Mouse (Mus musculus): ENCODE results near the gene Eid2. TPM values are rescaled to one million over a fixed set of nuclear protein-coding genes. Genes with fewer than 3 reads are reported as not detected.

The Eid2 gene
- polyA plus RNA-seq, 1 experiment from 2014 or later, result 4.1 TPM

DNA sequence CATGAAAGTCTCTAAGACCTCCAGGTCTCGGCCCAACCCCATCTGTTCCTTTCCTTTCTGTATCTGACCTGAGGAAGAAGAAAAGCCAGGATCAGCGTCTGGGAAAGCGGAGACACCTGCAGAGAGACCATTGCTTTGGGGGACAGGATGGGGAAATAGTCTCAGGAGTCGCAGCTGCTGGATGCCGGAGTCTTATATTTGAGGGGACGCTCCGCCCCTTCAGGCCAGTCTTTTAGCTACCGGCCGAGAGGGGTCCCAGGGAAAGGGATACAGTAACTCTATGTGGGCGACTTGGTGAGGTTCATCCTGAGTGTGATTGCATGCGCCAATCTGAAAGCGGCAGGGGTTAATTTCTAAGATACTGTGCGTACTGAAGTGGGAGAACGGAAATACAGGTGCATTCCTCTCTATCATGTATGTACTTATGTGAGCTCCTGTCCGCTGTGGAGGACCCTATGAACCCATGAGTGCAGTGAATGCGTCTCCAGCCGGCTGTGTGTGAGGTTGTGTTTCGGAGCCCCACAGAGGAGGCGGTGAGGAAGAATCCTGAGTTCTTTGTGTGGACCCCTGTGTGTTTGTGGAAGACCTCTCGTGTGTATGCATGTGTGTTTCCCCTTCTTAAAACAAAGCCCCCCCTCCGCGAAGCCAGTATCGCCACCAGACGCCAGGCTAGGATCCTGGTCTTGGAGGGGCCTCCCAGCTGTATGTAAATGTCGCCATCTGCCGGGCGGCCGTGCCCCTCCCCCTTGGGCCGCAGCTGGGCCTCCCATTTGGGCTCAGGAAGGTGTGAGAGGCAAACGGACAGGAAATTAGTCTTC lies 34.1 kb downstream of the Eid2 start, which contains the start of gene Dll3:
Gene Dll3 (minus strand): TSS at position 623 of the 818 bp plus-strand sequence.
- peak; percentile 73; the same call in 1 of the 2 replicates for ATAC-seq (ENCODE audit: insufficient number of reproducible peaks, insufficient read depth, low FRiP score, low read depth)
- peak within 1 kb of the TSS; percentile 40 for H3K4me2 ChIP-seq (replicated peaks; ENCODE audit: low read depth, low read length)
- peaks cover 14% of the 10 kb centered on the region for H3K27me3 ChIP-seq (ENCODE audit: control insufficient read depth, insufficient read depth, low read length)
- no peaks in the 10 kb centered on the region for H3K9me3 ChIP-seq (ENCODE audit: control insufficient read depth, low read depth, low read length)
- H3K4me3 ChIP-seq (ENCODE audit: low read depth, low read length), result peak within 1 kb of the TSS; percentile 22
- H3K27ac ChIP-seq (ENCODE audit: low read length), result no peak within 1 kb of the TSS
- 2% methylated on average over 30 of the region's 30 CpGs for whole genome bisulfite sequencing
- no peak within 1 kb of the TSS; the same call in 1 of the 2 replicates for H3K9ac ChIP-seq (replicated peaks; ENCODE audit: low read depth, low read length)
- H3K36me3 ChIP-seq (ENCODE audit: control insufficient read depth, insufficient read depth, low read length), result peaks cover 16% of the 10 kb centered on the region
- peaks cover 6% of the 10 kb centered on the region for H3K4me1 ChIP-seq (ENCODE audit: control insufficient read depth, insufficient read depth, low read length)

DNA sequence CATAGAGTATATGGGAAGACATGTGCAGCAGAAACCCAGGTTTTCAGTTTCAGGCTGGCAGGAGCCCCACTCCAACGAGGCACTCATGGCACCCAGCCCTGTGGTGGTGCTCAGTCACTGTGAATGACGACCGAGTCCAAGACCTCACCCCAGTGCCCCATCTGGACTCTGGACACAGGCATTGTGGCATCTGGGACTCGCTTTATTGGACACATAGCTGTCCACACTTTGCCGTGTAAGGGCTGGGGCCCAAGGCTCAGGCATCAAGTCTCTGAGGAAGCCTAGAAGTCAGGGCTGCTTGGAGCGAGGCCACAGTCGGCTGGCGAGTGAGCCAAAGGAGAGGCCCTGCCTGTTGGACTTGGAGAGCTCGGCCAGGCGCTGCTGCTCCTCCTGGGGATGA lies 38.0 kb downstream of the Eid2 start:
- H3K4me2 ChIP-seq (replicated peaks; ENCODE audit: low read depth, low read length), result no peak overlapping the region
- H3K27me3 ChIP-seq (ENCODE audit: control insufficient read depth, insufficient read depth, low read length), result peaks cover 9% of the 10 kb centered on the region; the same call in 1 of the 2 replicates
- H3K9ac ChIP-seq (replicated peaks; ENCODE audit: low read depth, low read length), result no peak overlapping the region
- ATAC-seq (ENCODE audit: insufficient number of reproducible peaks, insufficient read depth, low FRiP score, low read depth), result no peak
- no peak overlapping the region for H3K27ac ChIP-seq (ENCODE audit: low read length)
- peaks cover 8% of the 10 kb centered on the region for H3K4me1 ChIP-seq (ENCODE audit: control insufficient read depth, insufficient read depth, low read length)
- peaks cover 48% of the 10 kb centered on the region for H3K36me3 ChIP-seq (ENCODE audit: control insufficient read depth, insufficient read depth, low read length)
- no peaks in the 10 kb centered on the region for H3K9me3 ChIP-seq (ENCODE audit: control insufficient read depth, low read depth, low read length)
- no peak overlapping the region for H3K4me3 ChIP-seq (ENCODE audit: low read depth, low read length)
- WGBS, result 93% methylated on average over 10 of the region's 10 CpGs

GRCm38 (mm10) chr7:28306216-28306615 lies 38.5 kb downstream of the Eid2 start:
- H3K36me3 ChIP-seq (ENCODE audit: control insufficient read depth, insufficient read depth, low read length), result peaks cover 48% of the 10 kb centered on the region
- H3K4me2 ChIP-seq (replicated peaks; ENCODE audit: low read depth, low read length), result no peak overlapping the region
- peaks cover 6% of the 10 kb centered on the region; the same call in 1 of the 2 replicates for H3K27me3 ChIP-seq (ENCODE audit: control insufficient read depth, insufficient read depth, low read length)
- no peak for ATAC-seq (ENCODE audit: insufficient number of reproducible peaks, insufficient read depth, low FRiP score, low read depth)
- no peak overlapping the region for H3K27ac ChIP-seq (ENCODE audit: low read length)
- peaks cover 14% of the 10 kb centered on the region for H3K4me1 ChIP-seq (ENCODE audit: control insufficient read depth, insufficient read depth, low read length)
- no peak overlapping the region for H3K4me3 ChIP-seq (ENCODE audit: low read depth, low read length)
- H3K9ac ChIP-seq (replicated peaks; ENCODE audit: low read depth, low read length), result no peak overlapping the region
- 90% methylated on average over 8 of the region's 8 CpGs for WGBS
- H3K9me3 ChIP-seq (ENCODE audit: control insufficient read depth, low read depth, low read length), result no peaks in the 10 kb centered on the region

- no peak for ATAC-seq (ENCODE audit: insufficient number of reproducible peaks, insufficient read depth, low FRiP score, low read depth)
- WGBS, result 56% methylated on average over 9 of the region's 9 CpGs
- Histone ChIP-seq H3K36me3 (ENCODE audit: control insufficient read depth, insufficient read depth, low read length) (peaks cover 54% of the 10 kb centered on the region), H3K4me3 (ENCODE audit: low read depth, low read length) (no peak overlapping the region), H3K9me3 (ENCODE audit: control insufficient read depth, low read depth, low read length) (no peaks in the 10 kb centered on the region), H3K4me1 (ENCODE audit: control insufficient read depth, insufficient read depth, low read length) (peaks cover 8% of the 10 kb centered on the region; the same call in 1 of the 2 replicates), H3K27me3 (ENCODE audit: control insufficient read depth, insufficient read depth, low read length) (no peaks in the 10 kb centered on the region), H3K9ac (replicated peaks; ENCODE audit: low read depth, low read length) (no peak overlapping the region), H3K4me2 (replicated peaks; ENCODE audit: low read depth, low read length) (no peak overlapping the region), H3K27ac (ENCODE audit: low read length) (no peak overlapping the region)
These were observed 42.1 kb downstream of the Eid2 start for GRCm38 (mm10) chr7:28309737-28310136.

- Histone ChIP-seq H3K27me3 (ENCODE audit: control insufficient read depth, insufficient read depth, low read length) (no peaks in the 10 kb centered on the region), H3K4me3 (ENCODE audit: low read depth, low read length) (peak overlapping the region; percentile 98), H3K9ac (replicated peaks; ENCODE audit: low read depth, low read length) (peak overlapping the region; percentile 90), H3K36me3 (ENCODE audit: control insufficient read depth, insufficient read depth, low read length) (peaks cover 59% of the 10 kb centered on the region), H3K4me1 (ENCODE audit: control insufficient read depth, insufficient read depth, low read length) (peaks cover 8% of the 10 kb centered on the region; the same call in 1 of the 2 replicates), H3K27ac (ENCODE audit: low read length) (peak overlapping the region; percentile 48), H3K9me3 (ENCODE audit: control insufficient read depth, low read depth, low read length) (no peaks in the 10 kb centered on the region), H3K4me2 (replicated peaks; ENCODE audit: low read depth, low read length) (peak overlapping the region; percentile 85)
- peak; percentile 51 for ATAC-seq (ENCODE audit: insufficient number of reproducible peaks, insufficient read depth, low FRiP score, low read depth)
- WGBS, result 10% methylated on average over 29 of the region's 35 CpGs
These were observed 43.7 kb downstream of the Eid2 start for GRCm38 (mm10) chr7:28311151-28311925.

GRCm38 (mm10) chr7:28311926-28312543 lies 44.4 kb downstream of the Eid2 start, which contains the start of gene Timm50:
Gene Timm50, minus strand, starts transcription at chr7:28312072.
- ATAC-seq (ENCODE audit: insufficient number of reproducible peaks, insufficient read depth, low FRiP score, low read depth), result peak; percentile 96
- Histone ChIP-seq H3K27ac (ENCODE audit: low read length) (peak within 1 kb of the TSS; percentile 48), H3K36me3 (ENCODE audit: control insufficient read depth, insufficient read depth, low read length) (peaks cover 59% of the 10 kb centered on the region)

GRCm38 (mm10) chr7:28318036-28318435 lies 50.4 kb downstream of the Eid2 start:
- WGBS, result 89% methylated on average over 3 of the region's 3 CpGs
- no peak for ATAC-seq (ENCODE audit: insufficient number of reproducible peaks, insufficient read depth, low FRiP score, low read depth)

More at GRCm38 (mm10) chr7:28311926-28312543, 44.4 kb downstream of the Eid2 start, which contains the start of gene Timm50:
- Histone ChIP-seq H3K4me1 (ENCODE audit: control insufficient read depth, insufficient read depth, low read length) (peaks cover 8% of the 10 kb centered on the region; the same call in 1 of the 2 replicates), H3K4me3 (ENCODE audit: low read depth, low read length) (peak within 1 kb of the TSS; percentile 98), H3K4me2 (replicated peaks; ENCODE audit: low read depth, low read length) (peak within 1 kb of the TSS; percentile 85), H3K9ac (replicated peaks; ENCODE audit: low read depth, low read length) (peak within 1 kb of the TSS; percentile 90), H3K27me3 (ENCODE audit: control insufficient read depth, insufficient read depth, low read length) (no peaks in the 10 kb centered on the region), H3K9me3 (ENCODE audit: control insufficient read depth, low read depth, low read length) (no peaks in the 10 kb centered on the region)
- WGBS, result under 1% methylated on average over 39 of the region's 45 CpGs

DNA sequence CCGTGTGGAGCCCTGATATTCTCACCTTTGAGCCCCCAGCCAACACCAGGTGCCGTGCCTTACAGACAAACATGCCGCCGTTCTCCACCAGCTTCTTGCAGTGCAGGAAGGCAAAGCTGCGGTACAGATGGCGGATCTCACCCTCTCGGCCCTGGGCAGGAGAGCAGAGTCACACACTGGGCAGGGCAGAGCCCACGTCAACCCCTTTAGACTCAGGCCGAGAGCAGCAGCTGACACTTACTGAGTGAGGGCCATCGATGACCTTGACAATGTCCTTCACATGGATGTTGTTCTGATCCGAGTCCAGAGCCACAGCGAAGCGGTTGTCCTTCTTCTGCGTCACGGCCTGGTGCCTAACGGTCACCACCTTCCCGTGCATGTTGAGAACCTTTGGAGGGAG lies 51.0 kb downstream of the Eid2 start:
- peaks cover 95% of the 10 kb centered on the region for H3K36me3 ChIP-seq (ENCODE audit: control insufficient read depth, insufficient read depth, low read length)
- H3K27me3 ChIP-seq (ENCODE audit: control insufficient read depth, insufficient read depth, low read length), result no peaks in the 10 kb centered on the region
- ATAC-seq (ENCODE audit: insufficient number of reproducible peaks, insufficient read depth, low FRiP score, low read depth), result no peak
- no peaks in the 10 kb centered on the region for H3K4me1 ChIP-seq (ENCODE audit: control insufficient read depth, insufficient read depth, low read length)
- WGBS, result 94% methylated on average over 17 of the region's 17 CpGs
- H3K9me3 ChIP-seq (ENCODE audit: control insufficient read depth, low read depth, low read length), result no peaks in the 10 kb centered on the region
- H3K27ac ChIP-seq (ENCODE audit: low read length), result no peak overlapping the region
- H3K4me2 ChIP-seq (replicated peaks; ENCODE audit: low read depth, low read length), result no peak overlapping the region
- H3K4me3 ChIP-seq (ENCODE audit: low read depth, low read length), result no peak overlapping the region
- H3K9ac ChIP-seq (replicated peaks; ENCODE audit: low read depth, low read length), result no peak overlapping the region

More at GRCm38 (mm10) chr7:28318036-28318435, 50.4 kb downstream of the Eid2 start:
- Histone ChIP-seq H3K4me2 (replicated peaks; ENCODE audit: low read depth, low read length) (no peak overlapping the region), H3K27ac (ENCODE audit: low read length) (no peak overlapping the region), H3K4me3 (ENCODE audit: low read depth, low read length) (no peak overlapping the region), H3K4me1 (ENCODE audit: control insufficient read depth, insufficient read depth, low read length) (no peaks in the 10 kb centered on the region), H3K27me3 (ENCODE audit: control insufficient read depth, insufficient read depth, low read length) (no peaks in the 10 kb centered on the region), H3K9me3 (ENCODE audit: control insufficient read depth, low read depth, low read length) (no peaks in the 10 kb centered on the region), H3K9ac (replicated peaks; ENCODE audit: low read depth, low read length) (no peak overlapping the region), H3K36me3 (ENCODE audit: control insufficient read depth, insufficient read depth, low read length) (peaks cover 88% of the 10 kb centered on the region)

Data from stomach, embryonic 14.5 days (tissue).